Mouse (Mus musculus) lung, postnatal 14 days (tissue): Measurements from ENCODE around the gene Hist1h2bg.
A peak's percentile ranks its signal among the peaks of the same experiment; 100 is the strongest.

Experiments
- DNase-seq: peaks from one replicate; pipeline ENCODE4 v3.0.0; 2021

The Hist1h2bg gene

DNA sequence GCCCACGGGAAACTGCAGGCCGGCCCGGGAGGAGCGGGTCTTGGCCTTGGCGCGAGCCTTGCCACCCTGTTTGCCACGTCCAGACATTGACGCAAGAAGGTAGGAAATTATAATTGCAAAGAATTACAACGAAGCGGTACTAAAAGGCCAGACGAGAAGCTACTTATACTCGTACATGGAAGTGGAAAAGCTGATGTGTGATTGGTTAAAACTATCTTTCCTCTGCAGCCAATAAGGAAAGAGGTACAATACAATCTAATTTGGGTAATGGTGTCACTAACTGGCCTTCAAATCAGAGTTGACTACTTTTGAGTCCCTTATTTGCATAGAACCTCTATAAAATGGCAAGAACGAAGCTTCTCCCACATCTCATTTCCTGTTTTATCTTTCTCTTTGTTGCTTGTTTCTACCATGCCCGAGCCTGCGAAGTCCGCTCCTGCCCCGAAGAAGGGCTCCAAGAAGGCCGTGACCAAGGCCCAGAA lies at the start of gene Hist1h2bg, which contains the start of gene Hist1h2ae:
TSS of gene Hist1h2bg (plus strand) at position 375 of the 482 bp plus-strand sequence.
TSS of gene Hist1h2ae (minus strand) at position 199 of the 482 bp plus-strand sequence.
- peak; percentile 50 for DNase-seq

DNA sequence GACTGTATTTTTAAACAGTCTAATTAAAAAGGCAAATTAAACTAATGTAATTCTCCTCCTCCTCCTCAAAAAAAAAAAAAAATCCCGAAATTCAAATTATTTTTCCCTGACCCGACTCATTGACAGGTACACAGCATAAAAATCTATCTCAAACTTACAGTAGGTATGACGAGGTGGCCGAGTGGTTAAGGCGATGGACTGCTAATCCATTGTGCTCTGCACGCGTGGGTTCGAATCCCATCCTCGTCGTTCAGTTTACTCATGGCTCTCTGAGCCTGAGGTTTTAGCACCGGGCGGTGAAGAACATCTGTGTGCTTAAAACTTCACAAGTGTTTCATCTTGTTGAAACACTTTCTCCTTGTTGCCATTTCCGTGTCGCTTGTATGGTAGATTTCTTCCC lies 49.5 kb upstream of the Hist1h2bg start:
- peak; percentile 80 for DNase-seq

DNA sequence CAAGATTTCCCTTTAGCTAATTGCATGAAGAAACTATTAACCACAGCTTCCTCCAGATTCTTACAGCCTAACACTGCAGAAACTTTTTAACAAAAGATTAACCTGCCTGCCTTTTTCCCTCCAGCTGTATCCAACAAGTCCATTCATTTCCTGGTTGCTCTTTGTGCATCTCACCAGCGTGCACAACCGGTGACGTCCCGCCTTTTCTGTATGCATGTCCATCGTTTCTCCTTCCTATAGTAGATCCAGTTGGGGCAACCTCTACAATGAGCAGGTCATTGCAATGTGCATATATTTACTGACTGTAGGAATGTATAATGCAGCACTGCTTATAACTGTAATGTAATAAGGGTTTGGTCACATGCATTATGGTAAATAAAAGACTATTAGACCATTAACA lies 47.2 kb upstream of the Hist1h2bg start:
- no peak for DNase-seq

DNA sequence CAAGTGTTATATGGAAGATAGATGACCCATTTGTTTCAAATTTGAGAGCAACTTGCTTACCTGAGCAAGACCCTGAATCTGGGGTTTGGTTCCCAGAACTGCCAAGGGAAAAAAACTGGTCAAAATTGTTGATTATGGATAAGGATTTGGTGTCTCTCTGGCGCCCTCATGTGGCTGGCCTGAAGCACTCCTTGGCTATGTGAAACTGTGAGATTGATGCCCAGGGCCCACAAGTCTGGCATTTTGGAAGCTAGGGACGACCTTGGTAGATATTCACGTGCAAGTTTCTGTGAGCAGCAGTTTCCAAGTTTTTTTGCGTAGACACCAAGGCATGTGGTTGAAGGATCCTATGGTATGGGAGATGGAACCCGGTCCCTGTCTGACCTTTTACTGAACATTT lies 46.5 kb upstream of the Hist1h2bg start:
- peak; percentile 77 for DNase-seq

DNA sequence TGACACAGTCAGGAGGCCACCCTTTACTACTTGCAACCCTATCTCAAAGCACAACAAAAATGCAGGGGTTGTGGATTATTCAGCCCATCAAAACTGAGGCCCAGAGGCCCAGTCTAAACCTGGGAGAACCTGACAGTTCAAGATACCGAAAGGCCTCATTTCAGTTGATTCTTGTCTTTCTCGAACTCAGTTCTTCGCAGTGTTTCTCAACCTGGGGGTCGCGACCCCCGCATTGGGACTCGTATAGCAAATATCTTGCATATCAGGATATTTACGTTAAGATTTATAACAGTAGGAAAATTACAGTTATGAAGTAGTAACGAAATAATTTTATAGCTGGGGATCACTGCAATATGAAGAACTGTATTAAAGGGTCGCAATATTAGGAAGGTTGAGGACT lies 45.3 kb upstream of the Hist1h2bg start:
- no peak for DNase-seq

DNA sequence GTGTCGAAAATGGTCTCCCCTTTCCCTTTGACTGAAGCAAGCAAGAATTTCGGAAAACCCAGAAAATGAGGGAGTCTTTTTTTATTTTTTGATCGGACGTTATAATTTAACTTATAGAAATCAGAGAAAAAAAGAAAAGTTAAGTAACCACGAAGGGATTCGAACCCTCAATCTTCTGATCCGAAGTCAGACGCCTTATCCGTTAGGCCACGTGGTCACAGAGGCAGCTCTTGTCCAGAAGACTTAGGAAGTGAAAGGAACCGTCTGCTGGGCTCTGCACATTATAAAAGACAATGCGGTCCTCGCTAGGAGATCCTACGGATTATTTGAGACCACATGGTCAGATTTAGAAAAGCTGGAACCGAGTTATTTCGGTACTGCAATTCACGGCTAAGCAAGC lies 44.9 kb upstream of the Hist1h2bg start:
- DNase-seq, result peak; percentile 96

DNA sequence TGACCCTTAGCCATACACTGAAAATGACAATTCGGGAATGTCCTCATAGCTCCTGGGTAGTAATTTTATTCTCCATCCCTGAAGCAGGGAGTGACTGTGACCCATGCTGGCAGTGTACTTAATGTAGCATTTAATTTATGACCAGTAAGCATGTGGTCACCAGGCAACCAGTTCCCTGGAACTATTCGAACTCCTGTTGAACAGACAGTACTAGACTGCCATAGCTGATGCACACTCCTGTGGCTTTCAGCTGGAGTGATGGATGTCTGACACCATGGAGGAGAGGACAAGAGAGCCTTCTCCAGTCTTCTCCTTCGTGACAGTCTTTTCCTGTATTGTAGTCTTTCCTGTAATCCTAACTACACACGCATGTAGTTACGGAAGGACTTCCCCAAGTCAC lies 42.2 kb upstream of the Hist1h2bg start:
- no peak for DNase-seq

DNA sequence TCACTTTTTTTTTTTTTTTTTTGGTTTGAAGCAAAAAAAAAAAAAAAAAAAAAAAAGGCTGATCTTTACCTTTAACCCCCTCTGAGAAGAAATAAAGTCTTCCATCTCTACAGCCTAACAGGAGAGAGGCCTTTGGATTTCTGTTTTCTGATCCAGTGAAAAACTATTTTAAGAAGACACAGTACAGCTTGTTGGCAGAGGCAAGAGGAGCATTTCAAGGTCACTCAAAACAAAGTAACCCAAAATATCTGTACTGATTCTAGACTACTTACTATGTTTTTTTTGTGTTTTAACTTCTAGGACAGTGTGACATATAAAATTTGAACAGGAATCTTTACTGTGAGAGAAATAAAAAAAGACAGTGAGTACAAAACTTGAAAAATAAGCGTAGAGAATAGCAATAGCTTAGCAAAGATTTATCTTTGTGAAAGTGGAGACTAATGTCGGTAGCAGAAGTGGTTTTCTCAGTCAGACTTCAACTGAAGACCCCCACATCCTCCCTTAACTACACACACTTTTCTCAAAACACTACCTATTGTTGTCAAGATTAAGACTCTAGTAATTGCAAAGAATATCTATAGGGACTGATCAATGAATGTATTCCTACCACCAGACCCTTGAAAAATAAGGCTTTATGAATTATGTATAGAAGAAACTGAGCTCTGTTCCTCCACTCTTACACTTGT lies 41.6 kb upstream of the Hist1h2bg start:
- no peak for DNase-seq

DNA sequence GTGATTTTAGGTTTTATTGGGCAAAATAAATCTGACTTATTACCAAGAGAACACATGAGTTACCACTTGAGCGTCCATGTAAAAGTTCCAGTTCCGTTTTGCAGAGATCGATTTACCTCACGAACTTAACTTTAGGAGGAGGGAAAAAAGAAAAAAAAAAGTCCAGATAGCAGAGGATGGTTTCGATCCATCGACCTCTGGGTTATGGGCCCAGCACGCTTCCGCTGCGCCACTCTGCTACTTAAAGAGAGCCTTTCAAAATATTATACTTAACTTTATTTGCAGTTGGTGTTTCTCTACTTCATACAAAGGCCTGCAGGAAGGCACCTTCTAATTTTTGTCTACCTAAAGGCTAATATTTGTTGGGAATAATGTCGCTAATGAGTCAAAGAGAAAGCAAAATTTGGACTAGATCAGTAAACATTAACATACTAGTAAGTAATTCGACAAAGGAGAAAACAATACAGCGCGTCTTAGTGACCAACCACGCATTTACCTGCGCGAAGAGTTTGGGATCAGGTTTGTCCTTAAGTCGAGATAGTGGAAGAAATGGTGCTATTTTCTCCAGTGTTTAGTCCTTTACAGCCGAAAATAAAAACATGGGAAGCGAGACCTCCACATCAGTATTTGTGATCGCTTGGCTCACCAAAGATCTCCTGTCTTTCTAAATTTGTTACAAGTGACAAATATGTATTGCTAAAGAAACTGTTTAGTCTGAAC lies 40.9 kb upstream of the Hist1h2bg start:
- DNase-seq, result peak; percentile 70

DNA sequence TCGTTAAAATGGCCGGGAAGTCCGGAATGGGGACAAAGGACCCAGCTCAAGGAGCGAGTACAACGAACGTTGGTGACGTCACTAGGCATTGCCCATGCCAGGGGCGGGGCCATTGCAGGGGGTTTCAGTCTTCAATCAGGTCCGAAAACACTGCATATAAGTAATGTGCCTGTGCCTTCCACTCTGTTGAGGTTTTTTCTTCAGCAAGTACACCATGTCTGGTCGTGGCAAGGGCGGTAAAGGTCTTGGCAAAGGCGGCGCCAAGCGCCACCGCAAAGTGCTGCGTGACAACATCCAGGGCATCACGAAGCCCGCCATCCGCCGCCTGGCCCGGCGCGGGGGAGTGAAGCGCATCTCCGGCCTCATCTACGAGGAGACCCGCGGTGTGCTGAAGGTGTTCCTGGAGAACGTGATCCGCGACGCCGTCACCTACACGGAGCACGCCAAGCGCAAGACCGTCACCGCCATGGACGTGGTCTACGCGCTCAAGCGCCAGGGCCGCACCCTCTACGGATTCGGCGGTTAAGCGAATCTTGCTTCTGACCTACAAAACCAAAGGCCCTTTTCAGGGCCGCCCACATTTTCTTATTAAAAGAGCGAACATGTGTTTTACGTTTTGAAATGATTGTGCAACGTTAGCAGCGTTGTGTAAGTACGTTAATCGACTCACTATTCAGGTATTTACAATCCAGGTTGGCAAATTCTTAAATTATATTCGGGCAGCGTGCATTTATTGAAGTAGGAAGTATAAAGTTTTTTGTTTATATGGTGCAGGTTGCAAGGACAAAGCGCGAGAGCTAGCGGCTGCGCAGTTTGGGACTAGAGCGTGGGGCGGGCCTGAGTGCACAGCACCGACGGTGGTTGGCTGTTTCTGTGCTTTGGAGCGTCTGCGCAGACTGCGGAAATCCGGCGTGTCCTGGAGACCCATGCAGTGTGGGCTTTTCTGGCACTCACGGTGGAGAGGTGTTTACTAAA lies 40.0 kb upstream of the Hist1h2bg start, which contains the start of gene Hist1h4h:
TSS of gene Hist1h4h (plus strand) at position 150 of the 975 bp plus-strand sequence.
- peak; percentile 97 for DNase-seq

DNA sequence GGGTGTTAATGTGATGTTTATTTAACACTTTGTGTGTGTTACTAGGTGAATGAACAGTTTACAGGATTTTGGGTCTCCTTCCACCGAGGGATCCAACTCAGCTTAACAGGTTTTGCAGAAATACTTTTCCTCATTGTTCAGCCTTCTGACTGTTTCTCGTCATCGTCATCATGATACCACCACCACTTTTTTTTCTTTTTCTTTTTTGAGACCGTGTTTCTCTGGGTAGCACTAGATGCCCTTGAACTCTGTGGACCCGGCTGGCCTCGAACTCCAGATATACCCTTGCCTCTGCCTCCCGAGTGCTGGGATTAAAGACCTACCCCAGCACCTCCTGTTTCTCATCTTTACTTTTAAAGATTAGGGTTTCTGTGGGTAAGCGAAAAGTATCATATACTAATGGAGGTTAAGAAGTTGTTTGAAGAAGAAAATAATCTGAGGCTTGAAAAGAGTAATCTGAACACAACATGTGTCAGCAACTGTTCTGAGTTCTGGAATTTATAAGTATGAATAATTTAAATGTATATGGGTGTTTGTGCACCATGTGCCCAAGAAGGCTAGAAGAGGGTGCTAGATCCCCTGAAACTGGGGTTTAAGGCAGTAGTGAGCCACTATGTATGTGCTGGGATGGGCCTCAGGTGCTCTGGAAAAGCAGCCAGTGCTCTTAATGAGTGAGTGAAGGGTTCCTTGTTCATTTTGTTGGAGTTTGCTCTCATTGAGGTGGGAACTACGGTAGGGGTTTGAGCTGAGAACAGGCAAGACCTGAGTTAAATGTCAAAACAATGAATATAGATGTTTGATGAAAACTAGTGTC lies 38.7 kb upstream of the Hist1h2bg start:
- no peak for DNase-seq

DNA sequence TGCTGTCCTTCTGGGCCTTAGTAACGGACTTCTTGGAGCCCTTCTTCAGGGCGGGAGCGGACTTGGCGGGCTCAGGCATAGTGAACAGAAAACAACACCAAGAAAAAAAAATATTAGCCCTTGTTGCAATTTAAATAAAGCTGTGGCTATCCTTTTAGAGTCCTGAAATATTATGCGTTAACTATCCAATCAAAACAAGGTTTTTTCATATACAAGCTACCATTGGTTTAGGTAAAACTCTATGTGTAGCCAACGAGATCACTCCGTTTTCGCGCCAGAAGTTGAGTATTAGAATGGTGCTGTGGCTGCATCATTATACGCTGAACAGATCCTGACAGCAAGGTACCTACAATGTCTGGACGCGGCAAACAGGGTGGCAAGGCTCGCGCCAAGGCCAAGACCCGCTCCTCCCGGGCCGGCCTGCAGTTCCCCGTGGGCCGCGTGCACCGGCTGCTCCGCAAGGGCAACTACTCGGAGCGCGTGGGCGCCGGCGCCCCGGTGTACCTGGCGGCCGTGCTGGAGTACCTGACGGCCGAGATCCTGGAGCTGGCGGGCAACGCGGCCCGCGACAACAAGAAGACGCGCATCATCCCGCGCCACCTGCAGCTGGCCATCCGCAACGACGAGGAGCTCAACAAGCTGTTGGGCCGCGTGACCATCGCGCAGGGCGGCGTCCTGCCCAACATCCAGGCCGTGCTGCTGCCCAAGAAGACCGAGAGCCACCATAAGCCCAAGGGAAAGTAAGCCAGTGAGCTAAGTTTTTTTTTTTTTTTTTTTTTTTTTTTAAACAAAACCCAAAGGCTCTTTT lies 37.4 kb upstream of the Hist1h2bg start, which contains the start of gene Hist1h2af:
TSS of gene Hist1h2af (plus strand) at position 347 of the 808 bp plus-strand sequence.
- DNase-seq, result peak; percentile 68

DNA sequence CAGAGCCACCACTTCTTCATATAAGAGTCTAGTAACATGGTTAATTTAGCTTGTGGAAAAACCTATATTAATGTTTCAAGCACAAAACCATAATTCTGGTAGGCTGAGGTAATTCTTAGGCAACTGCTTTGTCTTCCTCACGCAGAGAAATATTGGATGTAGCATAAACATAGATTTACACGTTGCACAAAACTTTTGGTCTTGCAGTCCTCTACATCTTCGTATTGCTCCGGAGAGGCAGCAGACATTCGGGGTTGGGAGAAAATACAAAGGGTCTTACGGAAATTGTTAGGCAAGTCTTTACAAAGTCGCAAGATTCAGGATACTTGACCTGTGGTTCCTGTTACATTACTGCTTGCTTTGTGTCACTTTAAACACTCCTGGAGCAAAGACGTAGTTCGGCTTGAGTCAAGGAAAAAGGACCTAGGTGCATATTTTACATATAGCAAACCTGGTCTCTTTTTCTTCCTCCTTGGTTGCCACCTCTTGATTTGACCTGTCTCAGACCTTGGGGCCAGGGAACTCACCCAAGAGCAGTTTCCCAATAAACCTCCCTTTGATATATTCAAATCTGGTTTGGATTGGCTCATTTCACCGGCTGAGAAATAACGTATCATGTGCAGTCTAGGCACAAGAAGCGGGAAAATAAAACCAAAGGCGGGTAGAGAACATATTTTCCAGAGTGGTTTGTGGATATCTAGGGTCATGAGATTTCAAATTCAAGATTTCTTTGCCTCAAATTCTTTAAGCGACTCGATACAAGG lies 36.6 kb upstream of the Hist1h2bg start:
- DNase-seq, result no peak

DNA sequence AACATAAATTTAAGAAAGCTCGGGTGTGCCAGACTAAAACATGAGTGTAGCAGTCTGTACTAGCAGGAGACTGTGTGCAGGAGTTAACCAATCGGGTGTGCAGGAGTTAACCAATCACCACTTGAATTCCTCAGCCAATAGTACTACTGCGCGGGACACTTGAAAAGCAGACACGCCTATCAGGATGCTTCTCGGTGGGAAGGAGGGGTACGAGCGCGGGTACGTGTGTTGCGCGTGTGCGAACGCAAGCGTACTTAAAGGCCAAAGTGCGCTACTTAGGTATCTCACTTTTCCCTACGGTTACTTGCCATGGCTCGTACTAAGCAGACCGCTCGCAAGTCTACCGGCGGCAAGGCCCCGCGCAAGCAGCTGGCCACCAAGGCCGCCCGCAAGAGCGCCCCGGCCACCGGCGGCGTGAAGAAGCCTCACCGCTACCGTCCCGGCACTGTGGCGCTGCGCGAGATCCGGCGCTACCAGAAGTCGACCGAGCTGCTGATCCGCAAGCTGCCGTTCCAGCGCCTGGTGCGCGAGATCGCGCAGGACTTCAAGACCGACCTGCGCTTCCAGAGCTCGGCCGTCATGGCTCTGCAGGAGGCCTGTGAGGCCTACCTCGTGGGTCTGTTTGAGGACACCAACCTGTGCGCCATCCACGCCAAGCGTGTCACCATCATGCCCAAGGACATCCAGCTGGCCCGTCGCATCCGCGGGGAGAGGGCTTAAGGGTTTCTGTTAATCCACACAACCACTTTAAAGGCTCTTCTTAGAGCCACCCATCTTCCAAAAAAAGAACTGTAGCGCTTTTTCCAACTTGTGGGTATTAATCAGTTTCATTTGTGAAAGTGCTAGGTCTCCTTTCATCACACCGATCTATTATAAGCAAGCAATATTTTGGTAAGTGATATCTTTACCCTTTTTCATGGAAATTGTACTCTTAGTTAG lies 35.8 kb upstream of the Hist1h2bg start, which contains the start of gene Hist1h3g:
TSS of gene Hist1h3g (plus strand) at position 286 of the 939 bp plus-strand sequence.
- peak; percentile 88 for DNase-seq

DNA sequence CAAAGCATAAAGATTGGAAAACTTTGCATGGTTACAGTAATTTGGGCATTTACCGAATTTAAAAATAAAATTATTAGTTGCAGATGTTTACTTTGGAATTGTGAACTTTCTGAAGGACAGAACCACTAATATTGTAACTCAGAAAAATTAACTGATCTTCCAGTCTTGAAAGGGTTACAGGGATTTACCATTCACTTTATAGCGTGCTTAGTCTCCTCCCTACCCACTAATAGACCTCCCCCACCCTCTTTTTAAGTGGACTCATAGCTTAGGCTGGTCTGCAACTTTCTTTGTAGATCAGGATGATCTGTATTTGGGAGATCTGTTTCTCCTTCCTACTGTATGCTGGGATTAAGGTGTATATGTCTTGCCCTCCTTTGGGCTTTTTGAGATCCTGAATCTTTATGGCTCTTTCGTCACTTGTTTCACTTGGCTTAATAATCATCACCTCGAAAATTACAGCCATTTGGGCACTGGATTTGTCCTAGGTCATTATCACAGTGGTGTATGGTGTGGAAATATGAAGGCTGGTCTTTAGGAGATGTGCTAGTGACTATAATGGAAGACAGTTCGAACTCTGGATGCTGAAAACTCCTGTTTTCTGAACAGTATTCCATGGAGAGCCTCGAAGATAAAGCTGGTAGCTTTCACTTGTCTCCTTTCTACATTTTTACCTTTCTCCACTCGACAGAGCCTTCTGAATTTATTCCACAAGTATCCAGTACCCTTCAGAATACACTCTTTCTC lies 34.9 kb upstream of the Hist1h2bg start:
- no peak for DNase-seq

DNA sequence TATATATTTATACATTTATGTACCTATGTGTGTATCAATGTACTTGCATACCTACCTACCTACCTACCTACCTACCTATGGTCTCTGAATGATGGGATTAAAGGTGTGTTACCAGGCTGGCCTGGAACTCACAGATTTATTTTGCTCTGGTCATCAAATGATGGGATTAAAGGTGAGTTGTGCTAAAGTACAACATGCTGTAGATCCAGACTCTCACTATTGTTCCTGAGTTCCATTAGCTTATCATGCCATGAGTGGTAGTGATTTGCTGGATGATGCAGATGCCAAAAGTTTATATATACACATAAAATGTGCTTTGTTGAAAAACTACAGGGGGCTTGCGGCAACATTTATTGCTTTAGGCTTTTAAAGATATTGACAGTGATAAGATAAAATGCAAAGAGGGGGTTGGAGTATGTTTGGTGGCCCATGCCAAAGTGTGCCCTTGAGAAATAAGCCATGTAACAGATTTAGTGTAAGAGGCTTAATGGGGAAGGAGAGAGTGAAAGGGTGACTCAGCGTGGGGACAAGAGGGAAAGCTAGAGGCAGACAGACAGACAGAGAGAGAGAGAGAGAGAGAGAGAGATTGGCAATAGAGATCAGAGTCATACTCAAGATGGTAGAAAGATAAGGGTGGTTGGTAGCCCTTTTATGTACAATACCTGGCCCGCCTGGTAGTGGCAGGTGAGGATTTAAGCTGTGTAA lies 34.0 kb upstream of the Hist1h2bg start:
- no peak for DNase-seq

DNA sequence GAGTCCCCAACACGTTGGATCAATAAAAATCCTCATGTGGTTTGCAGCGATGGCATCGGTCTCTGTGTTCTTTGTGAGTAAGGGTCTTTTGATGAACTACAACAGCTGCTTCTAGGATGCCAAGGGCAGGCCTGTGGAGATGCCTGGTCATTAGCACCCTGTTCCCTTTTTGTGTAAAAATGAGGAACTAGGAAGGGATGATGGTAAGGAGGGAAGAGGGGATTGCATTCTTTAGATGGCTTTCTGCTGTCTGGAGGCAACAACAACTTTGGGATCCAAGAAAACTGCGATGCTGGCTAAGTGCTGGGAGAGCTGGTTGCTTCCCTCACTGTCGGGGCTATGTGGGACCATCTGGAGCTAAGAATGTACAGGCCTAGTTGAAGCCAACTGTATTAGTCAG lies 32.9 kb upstream of the Hist1h2bg start:
- no peak for DNase-seq
